Mouse (Mus musculus) embryonic facial prominence, embryonic 14.5 days (tissue): ENCODE data around the gene Wdr4. TPM values are rescaled to one million over a fixed set of nuclear protein-coding genes. Genes with fewer than 3 reads are reported as not detected.
A peak's percentile ranks its signal among the peaks of the same experiment; 100 is the strongest.
"Not testable (repeated sequence)": the region's sequence is repeated elsewhere in the genome, so short reads cannot be mapped to it uniquely, and the experiment has no call there.

ENCODE experiments used
- ATAC-seq: fragments of 200-750 bp; cut with Nextera tagmentation; 2 replicates; pipeline ENCODE4 v1.8.0; 2017; ENCODE audit warnings: low read depth, moderate number of reproducible peaks, moderate TSS enrichment
- DNase-seq: peaks from one replicate; pipeline ENCODE4 v3.0.0-alpha.2; 2015; ENCODE audit warnings: low spot score
- H3K27ac ChIP-seq: fragments of 300-500 bp; sonication (generic); replicated peaks from 2 replicates; pipeline ENCODE4 v1.5.1; 2014; ENCODE audit warnings: low read depth, mild to moderate bottlenecking, low read length, moderate library complexity
- H3K27me3 ChIP-seq: fragments of 300-500 bp; sonication (generic); replicated peaks from 2 replicates; pipeline ENCODE4 v1.6.1; 2014; ENCODE audit warnings: low read length; ENCODE audit not compliant: control insufficient read depth, insufficient read depth
- H3K36me3 ChIP-seq: fragments of 300-500 bp; sonication (generic); 2 replicates; pipeline ENCODE4 v1.6.1; 2014; ENCODE audit warnings: low read length, mixed read lengths; ENCODE audit not compliant: control insufficient read depth, insufficient read depth
- H3K4me1 ChIP-seq: fragments of 300-500 bp; sonication (generic); 2 replicates; pipeline ENCODE4 v1.6.1; 2014; ENCODE audit warnings: antibody characterized with exemption, low read length; ENCODE audit not compliant: control insufficient read depth, insufficient read depth
- H3K4me2 ChIP-seq: fragments of 300-500 bp; sonication (generic); 2 replicates; pipeline ENCODE4 v1.6.1; 2014; ENCODE audit warnings: low read depth, mild to moderate bottlenecking, low read length, moderate library complexity, mixed read lengths
- H3K4me3 ChIP-seq: fragments of 300-500 bp; sonication (generic); 2 replicates; pipeline ENCODE4 v1.5.1; 2014; ENCODE audit warnings: low read depth, mild to moderate bottlenecking, low read length
- H3K9ac ChIP-seq: fragments of 300-500 bp; sonication (generic); 2 replicates; pipeline ENCODE4 v1.6.1; 2014; ENCODE audit warnings: low read depth, mild to moderate bottlenecking, low read length, moderate library complexity, mixed read lengths
- H3K9me3 ChIP-seq: fragments of 300-500 bp; sonication (generic); 2 replicates; pipeline ENCODE4 v1.6.1; 2016; ENCODE audit warnings: low read length; ENCODE audit not compliant: control insufficient read depth
- WGBS: fragments of 180-500 bp; shearing (Covaris S2); extraction: QIAGEN DNeasy Blood & Tissue Kit; methylation state at CpG from one replicate; pipeline ENCODE4 v1.1.7; 2014; 5-methylcytosine and 5-hydroxymethylcytosine counted together
- polyA plus RNA-seq: library from polyadenylated mRNA; unstranded; fragments of >200 nt; fragmentation: Nextera tagmentation; extraction: Ambion mirVana; gene quantifications from 2 replicates; pipeline ENCODE4 v1.2.1, GENCODE M21; 2014

Wdr4 gene
- polyA plus RNA-seq, 1 experiment from 2014 or later, result 29.3 TPM

GRCm38 (mm10) chr17:31541460-31541831 is 21.7 kb upstream of the Wdr4 start:
- ATAC-seq, result peak; percentile 74
- peak; percentile 87 for DNase-seq
- WGBS, result 29% methylated on average over 6 of the region's 6 CpGs
- no peak overlapping the region for H3K4me3 ChIP-seq
- no peaks in the 10 kb centered on the region for H3K9me3 ChIP-seq
- H3K9ac ChIP-seq, result no peak overlapping the region
- H3K27me3 ChIP-seq, result no peaks in the 10 kb centered on the region
- no peak overlapping the region for H3K4me2 ChIP-seq
- H3K36me3 ChIP-seq, result no peaks in the 10 kb centered on the region
- H3K27ac ChIP-seq, result peak overlapping the region; percentile 73
- peaks cover 16% of the 10 kb centered on the region for H3K4me1 ChIP-seq

- Histone ChIP-seq H3K4me3 (no peak overlapping the region), H3K9me3 (no peaks in the 10 kb centered on the region), H3K9ac (no peak overlapping the region), H3K36me3 (no peaks in the 10 kb centered on the region), H3K4me1 (peaks cover 17% of the 10 kb centered on the region), H3K27ac (peak overlapping the region; percentile 73), H3K27me3 (no peaks in the 10 kb centered on the region), H3K4me2 (no peak overlapping the region)
- WGBS, result 41% methylated on average over 4 of the region's 4 CpGs
- DNase-seq, result peak; percentile 53
- peak; percentile 31; the same call in 1 of the 2 replicates for ATAC-seq
Measured at GRCm38 (mm10) chr17:31540809-31541459, 21.2 kb upstream of the Wdr4 start.

GRCm38 (mm10) chr17:31540101-31540500 is 20.3 kb upstream of the Wdr4 start:
- 40% methylated on average over 3 of the region's 3 CpGs for WGBS
- ATAC-seq (no peak), DNase-seq (no peak)
- Histone ChIP-seq H3K27ac (no peak overlapping the region), H3K4me1 (peaks cover 26% of the 10 kb centered on the region), H3K27me3 (no peaks in the 10 kb centered on the region), H3K36me3 (no peaks in the 10 kb centered on the region), H3K9ac (no peak overlapping the region), H3K4me3 (no peak overlapping the region), H3K9me3 (no peaks in the 10 kb centered on the region), H3K4me2 (no peak overlapping the region)

- Histone ChIP-seq H3K36me3 (peaks cover 6% of the 10 kb centered on the region), H3K9ac (no peak overlapping the region), H3K4me1 (peaks cover 15% of the 10 kb centered on the region), H3K9me3 (no peaks in the 10 kb centered on the region), H3K27ac (peak overlapping the region; percentile 69; the same call in 1 of the 2 replicates), H3K27me3 (no peaks in the 10 kb centered on the region), H3K4me3 (no peak overlapping the region), H3K4me2 (peak overlapping the region; percentile 5; the same call in 1 of the 2 replicates)
- WGBS, result 21% methylated on average over 7 of the region's 8 CpGs
- peak; percentile 72 for ATAC-seq
- DNase-seq, result peak; percentile 85
Measured at GRCm38 (mm10) chr17:31535871-31536629, 16.3 kb upstream of the Wdr4 start.

- Histone ChIP-seq H3K4me1 (peaks cover 10% of the 10 kb centered on the region), H3K4me3 (no peak overlapping the region), H3K27me3 (no peaks in the 10 kb centered on the region), H3K27ac (peak overlapping the region; percentile 69; the same call in 1 of the 2 replicates), H3K9ac (no peak overlapping the region), H3K4me2 (no peak overlapping the region), H3K36me3 (peaks cover 13% of the 10 kb centered on the region), H3K9me3 (no peaks in the 10 kb centered on the region)
- ATAC-seq (peak; percentile 27; the same call in 1 of the 2 replicates), DNase-seq (no peak)
- 62% methylated on average over 4 of the region's 4 CpGs for WGBS
Measured at GRCm38 (mm10) chr17:31535358-31535757, 15.6 kb upstream of the Wdr4 start.

GRCm38 (mm10) chr17:31532331-31532730 is 12.6 kb upstream of the Wdr4 start:
- H3K9me3 ChIP-seq, H3K27me3 ChIP-seq, ATAC-seq, DNase-seq, H3K4me2 ChIP-seq, H3K4me3 ChIP-seq, H3K9ac ChIP-seq, H3K27ac ChIP-seq: not testable (repeated sequence)
- peaks cover 32% of the 10 kb centered on the region for H3K36me3 ChIP-seq
- peaks cover 10% of the 10 kb centered on the region for H3K4me1 ChIP-seq
- 92% methylated on average over 3 of the region's 4 CpGs for WGBS

GRCm38 (mm10) chr17:31531441-31532158 is 11.8 kb upstream of the Wdr4 start:
- peak; percentile 56 for ATAC-seq
- 80% methylated on average over 14 of the region's 14 CpGs for WGBS
- Histone ChIP-seq H3K9ac (no peak overlapping the region), H3K27ac (no peak overlapping the region), H3K9me3 (no peaks in the 10 kb centered on the region), H3K4me1 (peaks cover 10% of the 10 kb centered on the region), H3K4me2 (no peak overlapping the region), H3K27me3 (no peaks in the 10 kb centered on the region), H3K4me3 (no peak overlapping the region), H3K36me3 (peaks cover 39% of the 10 kb centered on the region)
- no peak for DNase-seq

- 32% methylated on average over 15 of the region's 15 CpGs for WGBS
- H3K27ac ChIP-seq, result no peak overlapping the region
- peak; percentile 73 for DNase-seq
- H3K27me3 ChIP-seq, result no peaks in the 10 kb centered on the region
- no peaks in the 10 kb centered on the region for H3K4me1 ChIP-seq
- no peak for ATAC-seq
- H3K9me3 ChIP-seq, result no peaks in the 10 kb centered on the region
- H3K4me3 ChIP-seq, result no peak overlapping the region
- H3K4me2 ChIP-seq, result no peak overlapping the region
- H3K36me3 ChIP-seq, result peaks cover 48% of the 10 kb centered on the region
- no peak overlapping the region for H3K9ac ChIP-seq
Measured at GRCm38 (mm10) chr17:31529314-31529713, 9.5 kb upstream of the Wdr4 start.
